Mouse (Mus musculus) kidney, postnatal 0 days (tissue): ENCODE data around the gene Ankdd1b. TPM values are rescaled to one million over a fixed set of nuclear protein-coding genes. Genes with fewer than 3 reads are reported as not detected.

Source experiments
- ATAC-seq: fragments of 200-750 bp; cut with Nextera tagmentation; replicated peaks from 2 replicates; pipeline ENCODE4 v1.8.0; 2017; ENCODE audit warnings: low read depth, moderate number of reproducible peaks, moderate TSS enrichment, moderate library complexity; ENCODE audit not compliant: low FRiP score
- DNase-seq: peaks from one replicate; pipeline ENCODE4 v3.0.0-alpha.2; 2016; ENCODE audit warnings: low spot score
- H3K27ac ChIP-seq: fragments of 300-500 bp; sonication (generic); 2 replicates; pipeline ENCODE4 v1.5.1; 2014; ENCODE audit warnings: mild to moderate bottlenecking
- H3K27me3 ChIP-seq: fragments of 300-500 bp; sonication (generic); 2 replicates; pipeline ENCODE4 v1.6.1; 2014; ENCODE audit warnings: low read length, mixed read lengths; ENCODE audit not compliant: insufficient read depth
- H3K36me3 ChIP-seq: fragments of 300-500 bp; sonication (generic); 2 replicates; pipeline ENCODE4 v1.6.1; 2014; ENCODE audit warnings: low read length, mixed read lengths; ENCODE audit not compliant: insufficient read depth
- H3K4me1 ChIP-seq: fragments of 300-500 bp; sonication (generic); replicated peaks from 2 replicates; pipeline ENCODE4 v1.6.1; 2014; ENCODE audit warnings: antibody characterized with exemption, low read length, mixed read lengths; ENCODE audit not compliant: insufficient read depth
- H3K4me2 ChIP-seq: fragments of 300-500 bp; sonication (generic); 2 replicates; pipeline ENCODE4 v1.6.1; 2014; ENCODE audit warnings: mild to moderate bottlenecking, low read length, moderate library complexity, mixed read lengths
- H3K4me3 ChIP-seq: fragments of 300-500 bp; sonication (generic); replicated peaks from 2 replicates; pipeline ENCODE4 v1.5.1; 2014; ENCODE audit warnings: low read depth, low read length
- H3K9ac ChIP-seq: fragments of 300-500 bp; sonication (generic); 2 replicates; pipeline ENCODE4 v1.6.1; 2014; ENCODE audit warnings: low read depth, low read length
- H3K9me3 ChIP-seq: fragments of 300-500 bp; sonication (generic); replicated peaks from 2 replicates; pipeline ENCODE4 v1.6.1; 2016; ENCODE audit warnings: low read length, inconsistent platforms, mixed read lengths
- CTCF ChIP-seq: IDR thresholded peaks from 2 replicates; pipeline ENCODE4 v1.5.1; 2016; ENCODE audit warnings: antibody characterized with exemption, low read depth, mild to moderate bottlenecking, moderate library complexity
- WGBS: fragments of 180-500 bp; shearing (Covaris S2); extraction: QIAGEN DNeasy Blood & Tissue Kit; methylation state at CpG from one replicate; pipeline ENCODE4 v1.1.7; 2014; 5-methylcytosine and 5-hydroxymethylcytosine counted together
- polyA plus RNA-seq: library from polyadenylated mRNA; unstranded; fragments of >200 nt; fragmentation: Nextera tagmentation; extraction: Ambion mirVana; gene quantifications from 2 replicates; pipeline ENCODE4 v1.2.1, GENCODE M21; 2015

Gene Ankdd1b
- polyA plus RNA-seq, 1 experiment from 2014 or later, result 0.32 TPM

DNA sequence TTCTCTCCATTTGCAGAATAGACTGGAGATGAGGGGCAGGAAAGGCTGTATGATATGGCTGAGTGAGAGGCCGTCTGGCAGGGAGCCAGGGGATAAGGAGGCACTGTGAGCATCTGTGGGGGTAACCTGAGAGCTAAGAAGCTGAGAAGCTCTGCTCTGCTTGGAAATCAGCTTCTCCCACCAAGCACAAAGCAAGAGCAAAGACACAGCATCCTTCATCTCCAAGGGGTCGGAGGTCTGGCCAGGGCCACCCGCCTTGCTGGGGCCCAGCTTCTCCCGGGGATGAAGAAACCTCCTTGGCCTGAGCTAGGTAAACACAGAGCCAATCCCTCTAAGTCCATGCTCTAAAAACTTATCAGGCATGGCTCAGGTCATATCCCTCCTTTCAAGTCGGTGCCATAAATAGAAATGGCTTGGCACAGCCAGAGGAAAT is 36.1 kb downstream of the Ankdd1b start:
- Histone ChIP-seq H3K9me3 (no peaks in the 10 kb centered on the region), H3K4me3 (no peak overlapping the region), H3K27me3 (no peaks in the 10 kb centered on the region), H3K9ac (no peak overlapping the region), H3K4me1 (peaks cover 21% of the 10 kb centered on the region; the same call in 1 of the 2 replicates), H3K27ac (0 out of 2 replicates have a peak overlapping the region, but pooled peaks have one; percentile 32), H3K4me2 (no peak overlapping the region), H3K36me3 (no peaks in the 10 kb centered on the region)
- peak; percentile 56 for DNase-seq
- 24% methylated on average over 5 of the region's 5 CpGs for WGBS
- no peak for TF ChIP-seq CTCF
- no peak for ATAC-seq

DNA sequence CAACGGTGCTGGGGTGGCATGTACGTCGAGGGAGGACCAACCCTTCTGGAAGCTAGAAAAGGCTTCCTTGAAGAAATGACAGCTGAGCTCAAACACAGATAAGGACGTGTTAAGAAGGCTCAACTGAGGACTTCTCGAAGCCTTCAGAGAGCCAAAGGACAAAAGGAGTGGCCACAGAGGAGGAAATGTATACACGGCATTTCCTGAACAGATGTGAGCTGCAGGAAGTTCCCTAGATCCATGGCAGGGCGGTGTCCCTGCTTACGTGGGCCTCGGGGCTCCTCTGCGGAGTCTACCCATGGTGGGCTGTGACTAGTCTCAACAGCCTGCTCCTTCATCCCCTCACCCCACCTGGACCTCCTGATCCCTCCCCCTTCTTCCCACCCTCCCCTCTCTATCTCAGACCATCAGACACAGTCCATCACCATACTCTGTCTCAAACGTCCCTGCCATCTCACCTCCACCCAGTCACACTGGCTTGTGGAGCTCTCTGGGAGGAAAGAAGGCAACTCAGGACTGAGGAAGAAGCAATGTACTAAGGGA is 37.3 kb downstream of the Ankdd1b start:
- ATAC-seq (no peak), DNase-seq (no peak)
- Histone ChIP-seq H3K4me1 (peaks cover 21% of the 10 kb centered on the region; the same call in 1 of the 2 replicates), H3K36me3 (no peaks in the 10 kb centered on the region), H3K9ac (no peak overlapping the region), H3K27ac (peak overlapping the region; percentile 67; the same call in 1 of the 2 replicates), H3K9me3 (no peaks in the 10 kb centered on the region), H3K27me3 (no peaks in the 10 kb centered on the region), H3K4me3 (no peak overlapping the region), H3K4me2 (no peak overlapping the region)
- TF ChIP-seq CTCF, result no peak
- 59% methylated on average over 11 of the region's 11 CpGs for WGBS

DNA sequence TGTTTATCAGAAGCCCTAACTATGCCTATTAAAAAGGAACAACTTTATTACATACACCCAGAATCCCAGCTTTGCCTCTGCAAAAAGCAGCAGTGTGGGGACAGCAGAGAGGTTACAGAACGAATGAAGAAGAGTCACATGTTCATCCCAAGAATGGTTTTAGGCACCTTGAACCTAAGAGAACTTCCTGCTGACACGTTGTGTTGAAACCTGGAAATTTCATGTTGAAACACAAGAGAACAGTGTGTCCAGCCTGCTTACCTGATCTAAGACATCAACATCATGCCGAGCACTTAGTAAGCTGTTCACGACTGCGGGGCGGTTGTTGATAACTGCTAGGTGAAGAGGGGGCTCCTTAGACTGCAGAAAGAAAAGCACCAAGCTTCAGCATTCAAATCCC is 38.0 kb downstream of the Ankdd1b start:
- no peak for TF ChIP-seq CTCF
- no peak for ATAC-seq
- peaks cover 21% of the 10 kb centered on the region; the same call in 1 of the 2 replicates for H3K4me1 ChIP-seq
- H3K4me2 ChIP-seq, result no peak overlapping the region
- H3K36me3 ChIP-seq, result no peaks in the 10 kb centered on the region
- no peak for DNase-seq
- no peaks in the 10 kb centered on the region for H3K27me3 ChIP-seq
- WGBS, result 72% methylated on average over 6 of the region's 6 CpGs
- no peak overlapping the region for H3K4me3 ChIP-seq
- no peak overlapping the region for H3K9ac ChIP-seq
- H3K9me3 ChIP-seq, result no peaks in the 10 kb centered on the region
- H3K27ac ChIP-seq, result peak overlapping the region; percentile 67; the same call in 1 of the 2 replicates

DNA sequence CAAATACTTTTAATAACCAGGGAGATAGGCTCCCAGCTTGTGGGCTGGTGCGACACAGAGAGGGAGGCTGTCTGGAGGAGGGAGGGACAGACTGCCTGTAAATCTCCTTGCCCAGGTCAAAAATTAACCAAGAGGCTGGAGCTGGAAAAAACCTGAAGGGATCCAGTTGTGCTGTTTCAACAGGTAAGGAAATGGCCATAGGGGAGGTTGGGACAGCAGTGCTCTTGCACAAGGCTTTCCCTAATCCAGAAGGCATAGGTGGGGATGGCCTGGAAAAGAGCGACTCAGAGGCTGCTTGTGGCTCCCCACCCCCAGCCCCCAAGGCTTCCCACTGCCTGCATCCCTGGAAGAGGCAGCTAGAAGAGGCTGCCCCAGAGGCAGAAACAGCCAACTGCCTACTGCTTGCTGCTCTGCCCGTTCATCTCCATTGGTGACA is 38.6 kb downstream of the Ankdd1b start:
- H3K4me3 ChIP-seq, result no peak overlapping the region
- DNase-seq (no peak), ATAC-seq (peak; percentile 75)
- H3K9me3 ChIP-seq, result no peaks in the 10 kb centered on the region
- H3K4me2 ChIP-seq, result no peak overlapping the region
- H3K27ac ChIP-seq, result peak overlapping the region; percentile 67; the same call in 1 of the 2 replicates
- peaks cover 21% of the 10 kb centered on the region; the same call in 1 of the 2 replicates for H3K4me1 ChIP-seq
- H3K36me3 ChIP-seq, result no peaks in the 10 kb centered on the region
- no peak overlapping the region for H3K9ac ChIP-seq
- H3K27me3 ChIP-seq, result no peaks in the 10 kb centered on the region
- TF ChIP-seq CTCF, result no peak
- WGBS, result 30% methylated on average over 3 of the region's 3 CpGs

DNA sequence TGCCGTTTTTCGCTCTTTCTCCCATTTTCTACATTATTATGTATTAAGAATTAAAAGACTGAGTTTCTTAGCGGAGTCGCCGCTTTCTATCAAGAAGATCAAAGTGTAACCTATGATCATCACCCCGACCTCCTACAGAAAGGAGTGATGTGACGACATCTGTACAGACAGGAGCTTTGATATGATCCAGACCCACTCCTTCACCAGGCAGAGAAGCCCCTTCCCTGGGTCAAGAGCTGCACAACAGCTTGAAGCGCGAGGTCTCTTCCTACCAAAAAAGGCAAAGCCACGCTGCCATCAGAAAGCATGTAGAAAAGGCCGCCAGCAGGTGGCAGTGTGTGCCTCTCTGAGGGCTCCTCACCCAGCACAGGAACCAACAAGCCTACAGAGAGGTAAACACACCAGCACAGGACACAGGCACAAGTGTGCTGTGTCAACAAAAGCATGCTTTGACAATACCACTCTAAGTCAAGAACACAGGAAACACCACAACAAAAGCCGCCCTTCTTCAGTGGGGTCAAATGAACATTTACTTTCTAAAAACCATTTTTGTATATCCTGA is 39.3 kb downstream of the Ankdd1b start:
- peaks cover 21% of the 10 kb centered on the region; the same call in 1 of the 2 replicates for H3K4me1 ChIP-seq
- no peak overlapping the region for H3K4me2 ChIP-seq
- no peaks in the 10 kb centered on the region for H3K9me3 ChIP-seq
- TF ChIP-seq CTCF, result peak; percentile 94
- WGBS, result 39% methylated on average over 12 of the region's 12 CpGs
- no peaks in the 10 kb centered on the region for H3K36me3 ChIP-seq
- DNase-seq (peak; percentile 94), ATAC-seq (peak; percentile 86)
- H3K4me3 ChIP-seq, result no peak overlapping the region
- H3K27me3 ChIP-seq, result no peaks in the 10 kb centered on the region
- H3K9ac ChIP-seq, result no peak overlapping the region
- no peak overlapping the region for H3K27ac ChIP-seq

DNA sequence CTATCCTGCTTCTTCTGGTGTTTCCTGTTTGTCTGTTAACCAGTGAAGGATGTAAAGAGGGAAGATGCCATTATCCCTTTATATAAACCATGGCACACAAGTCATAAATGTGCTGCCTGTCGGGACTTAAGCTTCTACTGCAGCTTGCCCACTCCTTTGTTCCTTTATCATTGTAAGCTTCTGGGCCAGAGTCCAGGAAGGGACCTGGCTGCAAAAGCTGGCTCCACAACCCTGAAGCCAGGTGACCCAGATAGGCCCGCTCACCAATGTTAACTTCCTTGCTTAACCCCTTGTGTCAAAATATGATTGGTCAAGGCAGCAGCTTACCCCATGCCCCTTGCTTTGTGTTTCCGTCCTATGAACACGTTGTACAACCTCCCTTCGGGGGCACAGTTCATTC is 42.5 kb downstream of the Ankdd1b start:
- ATAC-seq (no peak), DNase-seq (no peak)
- Histone ChIP-seq H3K4me1 (0 out of 2 replicates have a peak, but pooled peaks cover 5% of the 10 kb centered on the region), H3K4me3 (no peak overlapping the region), H3K27me3 (no peaks in the 10 kb centered on the region), H3K9me3 (no peaks in the 10 kb centered on the region), H3K9ac (no peak overlapping the region), H3K4me2 (no peak overlapping the region), H3K27ac (no peak overlapping the region), H3K36me3 (no peaks in the 10 kb centered on the region)
- 75% methylated on average over 5 of the region's 5 CpGs for WGBS
- no peak for TF ChIP-seq CTCF
